Mouse (Mus musculus) lung, adult 18-20 months (tissue): ENCODE results near the gene Gm5741.
"Not testable (repeated sequence)": the region's sequence is repeated elsewhere in the genome, so short reads cannot be mapped to it uniquely, and the experiment has no call there.

Source experiments
- DNase-seq, 2 experiments: peaks; one replicate each; pipeline ENCODE4 v3.0.0; 2022; ENCODE audit warnings: mixed read lengths in 2 of 2

Gene Gm5741

DNA sequence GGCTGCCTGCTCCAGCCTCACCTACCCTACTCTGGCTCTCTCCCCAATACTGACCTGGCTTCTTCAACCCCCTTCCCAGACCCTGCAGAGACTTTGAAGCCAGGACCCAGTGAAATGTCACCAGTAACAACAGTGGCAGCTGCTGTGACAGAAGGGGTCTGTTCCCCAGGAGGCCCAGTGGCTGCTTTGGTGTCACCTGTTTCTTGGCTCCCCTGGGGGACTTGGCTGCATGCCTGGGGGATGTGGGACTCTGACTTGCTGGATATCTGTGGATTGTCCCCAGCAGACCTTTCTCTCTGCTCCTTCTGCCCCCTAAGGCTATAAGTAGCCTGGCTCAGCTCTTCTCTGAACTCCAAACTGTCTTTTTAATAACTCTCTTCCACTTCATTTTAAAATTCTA, at the start of gene Gm5741:
Gm5741 (minus strand) TSS at position 1 of the 400 bp plus-strand sequence.
- no peak for DNase-seq

DNA sequence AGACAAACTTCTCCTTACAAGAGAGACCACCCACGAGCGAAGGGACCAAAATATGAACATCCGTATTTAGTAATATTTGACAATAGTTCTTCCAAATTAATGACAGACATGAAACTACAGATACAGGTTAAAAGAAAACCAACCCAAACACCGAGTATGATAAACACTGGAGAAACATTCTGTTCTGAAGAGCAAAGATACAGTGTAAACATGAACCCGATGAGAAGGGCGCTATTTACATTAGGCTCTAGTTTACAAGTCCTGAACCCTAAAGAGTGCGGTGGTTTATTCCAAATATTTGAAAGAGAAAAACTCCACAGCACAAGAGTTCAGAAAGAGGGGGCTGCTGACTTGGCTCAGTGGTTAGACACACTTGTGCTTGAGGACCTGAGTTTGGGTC, 49.2 kb upstream of the Gm5741 start:
- no peak for DNase-seq

DNA sequence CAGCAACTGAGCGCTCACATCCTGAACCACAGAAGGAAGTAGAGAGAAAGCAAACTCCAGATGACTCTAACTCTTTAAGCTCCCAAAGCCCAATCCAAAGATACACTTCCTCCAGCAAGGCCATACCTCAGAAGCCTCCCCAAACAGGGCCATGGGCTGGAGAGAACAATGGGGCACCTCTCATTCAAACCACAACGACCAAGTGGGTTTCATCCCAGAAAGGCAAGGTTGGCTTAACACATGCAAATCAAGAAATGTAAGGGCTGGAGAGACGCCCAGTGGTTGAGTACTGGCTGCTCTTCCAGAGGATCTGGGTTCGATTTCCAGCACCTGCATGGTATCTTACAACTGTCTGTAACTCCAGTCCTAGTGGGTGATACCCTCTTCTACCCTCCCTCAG, 47.7 kb upstream of the Gm5741 start:
- no peak for DNase-seq

DNA sequence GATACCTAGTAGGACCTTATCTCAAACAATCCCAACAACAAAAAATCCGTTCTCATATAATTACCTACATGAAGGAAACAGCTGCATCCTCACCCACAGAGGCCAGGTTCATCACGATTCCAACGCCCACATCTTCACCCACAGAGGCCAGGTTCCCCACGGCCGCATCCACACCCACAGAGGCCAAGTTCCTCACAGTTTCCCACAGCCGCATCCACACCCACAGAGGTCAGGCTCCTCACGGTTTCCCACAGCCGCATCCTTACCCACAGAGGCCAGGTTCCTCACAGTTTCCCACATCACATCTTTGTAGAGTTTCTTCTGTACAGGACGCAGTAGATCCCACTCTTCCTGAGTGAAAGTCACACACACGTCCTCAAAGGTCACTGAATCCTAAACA, 45.5 kb upstream of the Gm5741 start:
- no peak for DNase-seq

DNA sequence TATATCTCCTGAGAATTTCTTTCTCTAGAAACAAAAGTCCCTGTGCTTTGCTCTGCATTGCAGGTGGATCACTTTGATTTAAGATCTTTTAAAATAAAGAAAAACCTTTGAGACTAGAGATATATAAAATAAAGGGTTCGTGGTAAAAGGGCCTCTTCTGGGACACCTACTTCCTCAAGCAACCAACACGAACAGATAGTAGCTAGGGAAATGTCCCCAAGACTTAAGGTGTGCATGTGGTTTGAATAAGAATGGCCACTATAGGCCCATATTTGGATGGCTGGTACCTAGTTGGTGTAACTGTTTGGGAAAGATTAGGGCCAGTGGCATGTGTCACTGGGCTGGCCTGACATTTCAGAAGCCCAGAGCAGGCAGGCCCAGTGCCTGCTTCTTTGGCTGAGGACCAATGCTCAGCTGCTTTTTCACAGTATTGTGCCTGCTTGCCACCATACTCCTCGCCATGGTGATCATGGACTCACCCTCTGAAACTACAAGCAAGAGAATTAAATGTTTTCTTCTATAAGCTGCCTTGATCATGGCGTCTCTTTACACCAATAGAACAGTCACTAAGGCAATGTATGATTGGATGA, 32.4 kb upstream of the Gm5741 start:
- no peak for DNase-seq

DNA sequence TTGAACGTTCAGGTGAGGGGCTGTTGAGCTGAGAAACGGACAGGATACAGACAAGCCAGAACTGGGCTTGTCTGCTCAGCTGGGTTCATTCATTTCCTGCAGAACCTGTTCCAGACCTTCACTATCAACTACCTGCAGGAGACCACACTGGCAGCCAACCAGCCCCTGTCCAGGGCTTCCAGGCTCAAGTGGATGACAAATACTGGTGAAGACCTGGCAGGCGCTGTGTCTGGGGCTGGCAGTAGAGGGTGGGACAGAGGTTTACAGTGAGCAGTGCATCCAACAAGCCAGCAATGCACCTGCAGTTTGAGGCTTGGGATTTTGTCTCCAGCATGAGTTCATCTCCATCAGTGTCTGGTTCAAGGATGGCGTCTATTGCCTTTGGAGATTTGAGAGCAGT, 29.1 kb upstream of the Gm5741 start:
- no peak for DNase-seq

DNA sequence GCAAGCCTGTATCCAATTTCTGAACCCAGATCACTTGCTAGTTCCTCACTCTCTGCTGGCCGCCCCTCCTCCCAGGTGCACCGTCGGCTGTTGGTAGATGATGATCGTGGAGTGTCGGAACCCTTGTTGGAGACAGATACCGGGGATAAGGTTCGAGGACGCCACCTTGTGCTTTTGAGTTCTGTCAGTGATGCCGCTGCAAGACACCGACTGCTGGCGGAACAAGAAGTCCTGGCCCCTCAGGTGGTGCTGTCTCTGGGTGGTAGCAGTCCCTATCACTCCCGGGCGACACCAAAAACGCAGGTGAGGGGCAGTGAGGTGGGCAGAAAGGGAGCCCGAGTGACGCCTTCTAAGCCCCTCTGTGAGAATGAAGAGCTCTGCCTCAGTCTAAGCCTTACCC, 28.4 kb upstream of the Gm5741 start:
- DNase-seq, result no peak

DNA sequence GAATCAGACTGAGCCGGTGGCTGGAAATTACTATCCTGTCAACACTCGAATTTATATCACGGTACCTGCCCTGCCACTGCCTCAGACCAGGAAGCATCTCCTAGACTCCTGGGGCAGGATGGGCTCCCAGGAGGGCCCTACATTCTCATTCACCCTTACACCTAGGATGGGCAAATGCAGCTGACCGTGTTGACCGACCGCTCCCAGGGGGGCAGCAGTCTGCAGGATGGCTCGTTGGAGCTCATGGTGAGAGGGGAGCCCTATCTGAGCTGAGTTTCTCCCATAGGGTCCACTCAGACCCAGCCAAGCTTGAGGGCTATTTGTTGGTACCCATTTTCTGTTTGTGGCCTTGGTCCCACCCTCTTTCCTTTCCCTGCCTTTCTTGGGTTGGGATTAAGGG, 27.8 kb upstream of the Gm5741 start:
- no peak for DNase-seq

DNA sequence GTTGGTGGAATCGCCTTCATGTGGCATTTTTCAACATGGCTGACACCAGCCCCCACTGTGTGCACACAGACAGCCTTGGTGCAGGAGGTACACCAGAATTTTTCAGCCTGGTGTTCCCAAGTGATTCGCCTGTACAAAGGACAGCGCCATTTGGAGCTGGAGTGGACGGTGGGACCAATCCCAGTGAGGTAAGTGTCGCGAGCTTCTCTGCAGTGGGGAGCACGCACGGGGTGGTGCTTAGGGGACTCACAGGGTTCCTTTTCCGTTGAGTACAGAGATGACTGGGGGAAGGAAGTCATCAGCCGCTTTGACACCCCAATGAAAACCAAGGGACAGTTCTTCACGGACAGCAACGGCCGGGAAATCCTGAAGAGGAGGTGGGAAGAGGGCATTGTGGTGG, 27.3 kb upstream of the Gm5741 start:
- no peak for DNase-seq

DNA sequence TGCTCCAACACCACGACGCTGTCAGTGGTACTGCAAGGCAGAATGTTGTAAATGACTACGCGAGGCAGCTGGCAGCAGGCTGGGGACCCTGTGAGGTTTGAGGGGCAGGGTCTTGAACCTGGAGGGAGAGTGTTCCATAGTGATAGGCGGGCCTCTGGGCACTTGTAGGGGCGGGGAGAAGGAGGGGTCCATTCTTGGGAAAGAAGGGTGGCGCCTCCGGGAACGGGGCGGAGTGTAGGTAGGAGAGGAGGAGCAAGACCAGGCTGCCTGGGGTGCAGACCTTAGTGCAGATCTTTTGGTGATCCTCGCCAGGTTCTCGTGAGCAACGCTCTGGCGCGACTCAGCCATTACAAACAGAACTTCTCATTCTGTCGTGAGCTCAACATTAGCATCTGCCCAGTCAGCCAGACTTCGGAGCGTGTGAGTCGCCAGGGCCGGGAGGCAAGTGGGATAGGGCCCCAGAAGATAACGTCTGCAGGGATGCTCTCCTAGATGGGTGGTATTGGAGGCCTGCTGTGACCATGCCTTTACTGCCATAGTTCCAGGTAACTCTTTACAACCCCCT, 23.8 kb upstream of the Gm5741 start:
- DNase-seq, result no peak

DNA sequence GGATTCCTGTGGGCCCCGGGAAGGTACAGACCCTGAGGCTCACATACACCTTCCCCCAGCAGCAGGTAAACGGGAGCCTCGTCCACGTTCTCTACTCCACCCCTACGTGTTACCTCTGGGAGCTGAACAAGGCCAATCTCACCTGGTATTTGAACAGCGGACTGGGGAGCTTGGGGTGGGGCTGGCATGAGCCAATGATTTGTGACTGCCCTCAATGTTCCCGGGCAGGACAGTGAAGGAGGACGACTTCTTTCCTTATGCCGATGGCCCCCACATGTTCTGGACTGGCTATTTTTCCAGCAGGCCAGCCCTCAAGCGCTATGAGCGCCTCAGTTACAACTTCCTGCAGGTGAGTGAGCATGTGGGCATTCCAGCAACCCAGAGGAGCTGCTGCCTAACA, 23.1 kb upstream of the Gm5741 start:
- DNase-seq, result no peak

DNA sequence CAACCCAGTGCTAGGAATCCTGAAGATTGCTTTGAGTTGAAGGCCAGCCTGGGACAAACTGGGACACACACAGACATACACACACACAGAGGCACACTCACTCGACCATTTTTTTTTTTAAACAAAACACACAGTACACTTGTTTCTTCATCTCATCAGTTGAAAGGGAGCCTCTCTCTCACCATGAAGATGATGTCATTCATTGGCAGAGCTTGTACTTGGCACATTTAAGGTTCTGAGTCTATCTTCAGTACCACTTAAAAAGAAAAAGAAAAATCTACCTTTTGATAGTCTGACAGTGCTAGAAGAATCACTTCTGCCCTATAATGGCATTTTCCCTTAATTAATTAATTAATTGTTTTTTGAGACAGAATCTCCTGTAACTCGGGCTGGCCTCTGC, 21.0 kb upstream of the Gm5741 start:
- no peak for DNase-seq

DNA sequence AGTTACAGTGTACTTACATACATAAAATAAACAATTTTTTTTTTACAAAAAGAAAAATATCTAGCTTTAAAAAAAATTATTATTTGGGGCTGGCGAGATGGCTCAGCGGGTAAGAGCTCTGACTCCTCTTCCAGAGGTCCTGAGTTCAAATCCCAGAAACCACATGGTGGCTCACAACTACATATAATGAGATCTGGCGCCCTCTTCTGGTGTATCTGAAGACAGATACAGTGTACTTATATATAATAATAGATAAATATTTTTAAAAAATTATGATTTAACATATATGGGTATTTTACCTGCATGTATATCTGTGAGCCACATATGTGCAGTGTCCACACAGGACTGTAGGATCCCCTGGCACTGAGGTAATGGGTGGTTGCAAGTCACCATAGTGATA, 18.5 kb upstream of the Gm5741 start:
- DNase-seq, result no peak

DNA sequence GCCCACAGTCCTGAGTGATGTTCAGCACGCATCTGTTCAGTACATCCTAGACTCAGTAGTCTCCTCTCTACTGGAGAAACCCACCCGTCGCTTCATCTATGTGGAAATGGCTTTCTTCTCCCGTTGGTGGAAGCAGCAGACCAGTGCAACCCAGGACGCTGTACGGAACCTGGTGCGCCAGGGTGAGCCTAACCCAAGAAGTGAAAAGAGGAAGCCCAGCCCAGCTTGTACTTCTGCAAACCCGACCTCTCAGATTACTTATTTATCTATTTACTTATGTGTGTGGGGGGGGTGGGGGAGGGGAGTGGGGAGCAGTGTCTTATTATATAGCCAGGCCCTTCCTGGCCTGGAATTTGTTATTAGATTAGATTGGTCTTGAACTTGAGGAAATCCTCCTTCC, 16.9 kb upstream of the Gm5741 start:
- peak in 1 of 2 experiments; percentile 40 for DNase-seq

DNA sequence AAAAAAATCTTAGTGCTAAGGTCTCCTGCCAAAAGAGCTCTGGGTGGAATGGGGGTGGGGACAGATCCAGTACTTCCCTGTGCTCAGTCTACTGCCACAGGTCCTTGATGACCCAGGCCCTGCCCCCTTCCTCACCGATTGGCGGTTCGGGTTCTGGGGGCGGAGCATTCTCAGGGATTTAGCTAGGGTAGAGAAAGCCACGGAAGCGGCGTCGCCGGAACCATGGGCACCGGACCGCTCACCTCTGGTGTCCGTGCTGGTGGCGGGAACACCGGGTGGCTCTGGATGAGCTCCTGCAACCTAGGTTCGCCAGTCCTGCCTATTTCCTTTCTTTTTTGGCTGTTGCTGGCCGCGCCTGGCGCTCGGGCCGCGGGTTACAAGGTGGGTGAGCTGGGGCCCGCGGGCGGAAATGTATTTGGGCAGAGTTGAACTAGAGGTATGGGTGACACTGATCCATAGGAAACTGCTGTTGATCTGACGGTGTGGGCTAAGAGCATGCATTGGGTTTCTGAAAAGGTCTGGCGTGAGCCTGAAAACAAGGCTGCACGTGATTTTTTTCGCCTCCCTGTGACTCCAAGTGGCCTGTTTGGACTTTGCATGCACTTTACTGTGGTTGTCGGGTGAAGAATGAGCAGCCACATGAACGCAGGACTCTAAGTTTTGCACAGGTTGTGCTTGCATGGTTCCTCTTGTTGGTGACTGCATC, 15.5 kb upstream of the Gm5741 start, which contains the start of gene Man2b1:
Man2b1 (plus strand) TSS at position 163 of the 706 bp plus-strand sequence.
- peak; percentile 97 for DNase-seq

DNA sequence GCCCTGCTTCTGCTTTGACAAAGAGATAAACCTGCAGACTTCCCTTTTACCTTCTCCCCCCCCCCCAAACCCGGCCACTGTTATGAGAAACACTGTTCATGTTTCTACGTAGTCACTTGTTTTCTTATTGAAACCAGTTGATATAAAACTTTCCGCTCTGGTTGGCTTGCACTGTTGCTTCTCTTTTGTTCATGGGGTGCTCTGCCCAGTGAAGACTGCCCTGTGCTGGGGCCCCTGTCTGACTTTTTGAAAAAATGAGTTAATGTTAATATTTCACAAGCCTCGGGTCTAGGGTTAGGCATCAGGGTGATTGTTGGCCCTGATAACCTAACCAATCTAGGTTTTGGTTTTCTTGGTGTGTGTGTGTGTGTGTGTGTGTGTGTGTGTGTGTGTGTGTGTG, 14.4 kb upstream of the Gm5741 start:
- not testable (repeated sequence) for DNase-seq

DNA sequence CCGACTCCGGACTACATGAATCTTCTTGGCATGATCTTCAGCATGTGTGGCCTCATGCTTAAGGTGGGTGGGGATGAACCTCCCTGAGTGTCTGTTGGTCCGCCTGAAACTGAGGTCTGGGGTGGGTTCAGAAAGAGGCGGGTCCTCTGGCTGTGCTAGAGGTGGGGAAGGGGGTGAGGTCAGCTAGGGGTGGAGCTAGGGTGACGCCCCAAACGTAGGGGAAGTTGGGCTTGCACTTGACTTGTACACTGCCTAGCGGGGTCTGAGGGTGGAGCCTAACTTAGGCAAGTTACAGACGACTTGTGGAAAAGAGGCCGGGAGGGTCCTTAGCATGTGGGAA, 13.4 kb upstream of the Gm5741 start, which contains the start of gene Wdr83:
Wdr83 (minus strand) TSS at position 91 of the 340 bp plus-strand sequence.
- peak; percentile 66 to 67 for DNase-seq

DNA sequence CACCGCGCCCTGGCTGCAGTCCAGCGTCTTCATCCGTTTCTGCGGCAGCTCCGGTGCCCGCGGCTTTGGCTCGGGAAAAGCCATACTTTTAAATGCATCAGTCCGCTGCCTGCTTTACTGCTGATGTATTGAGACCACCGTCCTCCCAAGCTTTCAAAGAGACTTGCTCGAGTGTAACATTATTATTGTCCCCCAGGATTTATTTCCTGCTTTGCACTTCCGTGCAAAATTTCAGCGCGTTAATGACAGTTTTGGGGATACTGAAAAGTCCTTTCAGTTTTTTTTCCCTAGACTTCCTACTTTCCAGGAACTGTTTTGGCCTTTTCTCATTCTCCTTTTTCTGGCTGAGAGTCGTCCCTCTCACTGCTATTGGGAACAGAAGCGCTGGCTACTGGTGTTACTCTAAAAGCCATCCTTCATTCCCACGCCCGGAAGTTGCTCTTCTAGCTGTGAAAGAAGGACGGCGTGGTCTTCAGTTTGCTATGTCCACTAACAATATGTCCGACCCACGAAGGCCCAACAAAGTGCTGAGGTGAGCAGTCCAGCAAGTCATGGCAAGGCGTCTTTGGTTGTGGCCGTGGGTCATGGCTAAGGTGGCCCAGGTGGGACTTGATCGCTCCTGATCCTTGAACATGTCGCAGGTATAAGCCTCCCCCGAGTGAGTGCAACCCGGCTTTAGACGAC, 12.9 kb upstream of the Gm5741 start, which contains the start of gene Wdr83os:
Wdr83os (plus strand) TSS at position 209 of the 684 bp plus-strand sequence.
- DNase-seq, result peak; percentile 46 to 50

DNA sequence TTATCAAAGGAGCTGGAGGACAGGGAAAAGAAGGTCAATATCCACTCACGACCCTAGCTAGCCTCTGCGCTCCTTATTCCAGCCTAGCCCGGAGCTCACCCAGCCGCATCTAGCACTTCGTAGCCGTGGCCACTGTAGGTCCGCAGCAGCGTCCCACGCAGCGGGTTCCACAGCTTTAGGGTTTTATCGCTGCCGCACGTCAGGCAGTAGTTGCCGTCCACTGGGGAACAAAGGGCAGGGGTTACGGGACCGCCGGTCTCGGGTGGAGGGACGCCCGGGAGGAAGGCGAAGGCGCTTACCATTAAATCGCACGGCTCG, 12.4 kb upstream of the Gm5741 start:
- DNase-seq, result no peak

DNA sequence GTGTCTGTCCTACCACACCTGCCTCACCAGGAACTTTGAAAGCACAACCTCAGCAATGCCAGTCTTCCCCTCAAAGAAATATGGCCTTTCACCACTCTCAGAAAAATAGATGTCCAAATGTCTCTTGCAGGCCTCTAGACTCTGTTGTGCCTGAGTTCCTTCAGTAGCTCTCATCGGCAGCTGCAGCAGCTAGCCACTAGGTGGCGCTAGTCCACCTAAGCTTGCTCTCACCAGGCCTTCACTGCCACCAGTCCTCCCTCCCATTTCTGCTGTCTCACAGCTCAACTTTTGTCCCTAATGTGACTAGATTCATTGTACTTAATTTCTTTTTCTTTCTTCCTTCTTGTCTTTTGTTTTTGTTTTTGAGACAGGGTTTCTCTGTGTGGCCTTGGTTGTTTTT, 9.2 kb upstream of the Gm5741 start:
- peak; percentile 75 to 79 for DNase-seq

DNA sequence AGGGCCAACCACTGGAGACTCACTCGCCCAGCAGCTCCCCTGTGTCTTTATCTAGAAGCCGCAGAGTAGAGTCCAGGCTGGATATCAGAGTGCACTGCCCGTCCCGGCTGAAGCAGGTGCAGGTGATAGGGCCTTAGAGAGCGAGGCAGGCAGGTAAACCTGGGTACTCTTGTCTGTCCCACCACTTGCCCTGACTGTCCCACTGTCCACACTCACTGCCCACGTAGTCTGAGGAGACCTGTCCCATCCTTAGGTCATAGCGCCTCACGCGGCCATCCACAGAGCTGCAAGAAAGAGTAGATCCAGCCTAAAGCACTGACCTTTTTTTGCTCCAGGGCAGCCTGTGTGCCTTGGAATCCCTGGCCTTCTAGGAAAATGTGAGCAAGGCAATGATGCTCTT, 8.2 kb upstream of the Gm5741 start:
- peak; percentile 39 to 40 for DNase-seq

DNA sequence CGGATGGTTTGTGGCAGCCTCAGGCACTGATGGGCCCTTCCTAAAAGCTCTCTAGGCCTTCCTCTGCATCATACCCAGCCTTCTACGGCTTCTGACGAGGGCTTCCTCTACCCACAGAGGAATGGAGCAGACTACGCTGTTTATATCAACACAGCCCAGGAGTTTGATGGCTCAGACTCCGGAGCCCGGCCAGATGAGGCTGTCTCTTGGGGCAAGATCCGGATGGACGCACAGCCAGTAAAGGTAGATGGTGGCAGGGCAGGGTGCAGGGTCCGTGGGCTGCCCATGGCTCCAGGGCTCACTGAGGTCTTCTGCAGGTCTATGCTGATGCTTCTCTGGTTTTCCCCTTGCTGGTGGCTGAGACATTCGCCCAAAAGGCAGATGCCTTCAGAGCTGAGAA, 6.8 kb upstream of the Gm5741 start:
- no peak for DNase-seq

DNA sequence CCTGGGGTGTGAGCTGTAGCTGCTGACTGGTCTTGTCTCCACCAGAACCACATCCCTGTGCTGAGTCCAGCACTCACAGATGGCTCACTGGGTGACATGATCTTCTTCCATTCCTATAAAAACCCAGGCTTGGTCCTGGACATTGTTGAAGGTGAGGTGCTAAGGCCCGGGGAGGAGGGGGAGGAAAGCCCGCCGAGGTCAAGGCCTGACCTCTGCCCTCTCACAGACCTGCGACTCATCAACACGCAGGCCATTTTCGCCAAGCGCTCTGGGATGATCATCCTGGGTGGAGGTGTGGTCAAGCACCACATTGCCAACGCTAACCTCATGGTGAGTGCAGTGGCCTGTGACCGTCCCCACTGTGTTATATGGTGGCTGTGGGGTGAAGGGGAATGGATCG, 6.4 kb upstream of the Gm5741 start:
- DNase-seq, result no peak

DNA sequence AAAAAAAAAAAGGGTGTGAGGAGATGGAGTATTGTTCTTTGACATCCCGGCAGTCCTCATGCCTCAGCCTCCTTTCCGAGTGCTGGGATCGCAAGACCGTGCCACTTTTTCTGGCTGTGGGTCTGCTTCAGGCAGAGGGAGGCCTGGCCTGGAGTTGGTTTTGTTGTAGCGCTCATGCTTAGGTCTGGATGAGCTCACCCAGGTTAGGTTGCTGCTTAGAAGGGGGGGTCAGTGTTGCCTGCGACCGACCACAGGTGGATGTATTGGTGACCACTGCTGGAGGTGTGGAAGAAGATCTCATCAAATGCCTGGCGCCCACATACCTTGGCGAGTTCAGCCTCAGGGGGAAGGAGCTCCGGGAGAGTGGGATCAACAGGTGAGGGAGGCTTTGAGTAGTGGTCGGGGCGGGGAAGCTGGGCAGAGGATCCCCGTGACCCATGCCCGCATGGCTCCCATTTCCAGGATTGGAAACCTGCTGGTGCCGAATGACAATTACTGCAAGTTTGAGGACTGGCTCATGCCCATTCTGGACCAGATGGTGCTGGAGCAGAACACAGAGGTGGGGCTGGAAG, 5.3 kb upstream of the Gm5741 start:
- no peak for DNase-seq
